Mouse (Mus musculus): ENCODE results near the gene Slc12a1.

GRCm38 (mm10) chr2:125263753-125264152 is 111.4 kb downstream of the Slc12a1 start:
- TF ChIP-seq CTCF (IDR thresholded peaks at IDR 0.05; ENCODE audit: extremely low read depth, insufficient read length, insufficient replicate concordance, low read depth, low read length) (no peak), POLR2A (IDR thresholded peaks at IDR 0.05; ENCODE audit: low read depth, low read length) (no peak)

All from small intestine, adult 2 months (tissue).